Comparison of ENCODE assay signal across 19 mouse cellular contexts in the genomic region with DNA sequence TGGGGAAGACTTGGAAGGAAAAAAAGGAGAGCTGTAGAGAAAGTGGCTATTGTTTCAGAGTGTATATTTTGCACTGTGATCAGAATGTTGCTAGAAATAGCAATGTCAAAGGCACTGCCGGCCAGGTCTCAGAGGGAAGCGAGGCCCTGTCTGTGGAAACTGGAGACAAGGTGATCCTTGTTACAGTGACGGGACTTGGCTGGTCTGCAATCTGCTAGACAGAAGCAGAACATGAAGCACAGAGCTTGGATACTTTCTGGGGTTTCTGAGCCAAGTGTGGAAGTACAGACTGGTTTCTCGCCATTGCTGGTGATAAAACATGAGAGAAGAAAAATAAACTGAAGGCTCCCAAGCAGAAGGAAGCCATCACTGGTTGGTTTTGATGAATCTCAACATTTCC.
A peak's percentile ranks its signal among the peaks of the same experiment; 100 is the strongest.
DNase-seq lines count a peak whose midpoint lies in the region; ATAC-seq lines count a peak whose summit lies in the region.
"Had no signal": no experiment of that assay in that cellular context is flagged by ENCODE, and none has a peak within 500 bp of the region (broad histone marks: within the 10 kb centered on the region; RNA-seq: fewer than 3 reads in every experiment).

No protein-coding gene starts in this region.

- no peaks in the 10 kb centered on the region for H3K36me3 ChIP-seq in heart, embryonic 13.5 days
- H3K36me3 ChIP-seq: forebrain, embryonic 10.5 days; hindbrain, embryonic 15.5 days; intestine, embryonic 15.5 days; limb, embryonic 12.5 days; liver, embryonic 12.5 days had no signal

- H3K4me2 ChIP-seq in heart, embryonic 13.5 days, result no peak overlapping the region
- H3K4me2 ChIP-seq: hindbrain, embryonic 15.5 days; intestine, embryonic 15.5 days; limb, embryonic 12.5 days; liver, embryonic 12.5 days had no signal

- 0 out of 2 replicates have a peak, but pooled peaks cover 3% of the 10 kb centered on the region for H3K9me3 ChIP-seq in heart, embryonic 13.5 days
- H3K9me3 ChIP-seq: hindbrain, embryonic 15.5 days; intestine, embryonic 15.5 days; liver, embryonic 12.5 days had no signal

- intact Hi-C loops in gastrocnemius, postnatal 36 days (cut with DNase I), result no loop called here

- H3K9ac ChIP-seq in heart, embryonic 13.5 days, result no peak overlapping the region
- H3K9ac ChIP-seq: hindbrain, embryonic 15.5 days; intestine, embryonic 15.5 days; limb, embryonic 12.5 days; liver, embryonic 12.5 days had no signal

- H3K27ac ChIP-seq in heart, embryonic 13.5 days (replicated peaks), result 0 out of 2 replicates have a peak overlapping the region, but pooled peaks have one; percentile 15
- H3K27ac ChIP-seq: forebrain, embryonic 10.5 days; hindbrain, embryonic 15.5 days; intestine, embryonic 15.5 days; limb, embryonic 12.5 days; liver, embryonic 12.5 days had no signal

- no peak for ATAC-seq in heart, embryonic 13.5 days (ENCODE audit: extremely low read depth, insufficient number of reproducible peaks, low FRiP score, low TSS enrichment)
- no peak for ATAC-seq in cerebellum, adult (ENCODE audit: insufficient number of reproducible peaks, low FRiP score, low TSS enrichment)
- ATAC-seq: forebrain, embryonic 16.5 days; intestine, embryonic 15.5 days; liver, embryonic 12.5 days had no signal

- DNase-seq in gastrocnemius, postnatal 25 days, result peak; percentile 6
- no peak for DNase-seq in gastrocnemius, postnatal 36 days
- DNase-seq in kidney, postnatal 4 days, result peak; percentile 10 to 11
- no peak for DNase-seq in kidney, adult 18-20 months
- DNase-seq in testis, postnatal 10 days (ENCODE audit: low spot score), result peak; percentile 42
- DNase-seq: cerebellum, adult 9-11 months; kidney, adult 9 months; kidney, postnatal 36 days; lung, adult 18-20 months; lung, postnatal 14 days; midbrain, embryonic 14.5 days had no signal

- WGBS in heart, embryonic 13.5 days, result 63% methylated on average over 4 of the region's 4 CpGs

- no peaks in the 10 kb centered on the region for H3K4me1 ChIP-seq in heart, embryonic 13.5 days
- H3K4me1 ChIP-seq: forebrain, embryonic 10.5 days; hindbrain, embryonic 15.5 days; intestine, embryonic 15.5 days; limb, embryonic 12.5 days; liver, embryonic 12.5 days had no signal

- no peaks in the 10 kb centered on the region for H3K27me3 ChIP-seq in heart, embryonic 13.5 days (replicated peaks)
- H3K27me3 ChIP-seq: hindbrain, embryonic 15.5 days; intestine, embryonic 15.5 days; limb, embryonic 12.5 days; liver, embryonic 12.5 days had no signal

- no peak overlapping the region for H3K4me3 ChIP-seq in heart, embryonic 13.5 days
- H3K4me3 ChIP-seq: forebrain, embryonic 10.5 days; hindbrain, embryonic 15.5 days; intestine, embryonic 15.5 days; limb, embryonic 12.5 days; liver, embryonic 12.5 days had no signal

Comparison
In these comparisons a context has a peak if more than half of its experiments do, and no peak if none do; other contexts are left out.
1. DNase-seq: peak in gastrocnemius, postnatal 25 days (single experiment), kidney, postnatal 4 days (2 of 2) and testis, postnatal 10 days (single experiment); none in gastrocnemius, postnatal 36 days (0 of 2) and kidney, adult 18-20 months (single experiment).